Mouse (Mus musculus) lung, postnatal 36 days (tissue): ENCODE results near the gene Syt7.

ENCODE experiments used
- DNase-seq: peaks from one replicate; pipeline ENCODE4 v3.0.0; 2022; ENCODE audit warnings: mixed read lengths

Syt7 gene

GRCm38 (mm10) chr19:10461584-10461983 lies 72.7 kb downstream of the Syt7 start:
- DNase-seq = no peak

- no peak for DNase-seq
These were observed 75.5 kb downstream of the Syt7 start for GRCm38 (mm10) chr19:10464427-10464826.

GRCm38 (mm10) chr19:10469171-10469658 lies 80.3 kb downstream of the Syt7 start:
- peak; percentile 62 for DNase-seq

- DNase-seq = no peak
These were observed 84.1 kb downstream of the Syt7 start for GRCm38 (mm10) chr19:10472958-10473357.

GRCm38 (mm10) chr19:10473779-10474178 lies 84.9 kb downstream of the Syt7 start:
- no peak for DNase-seq

- no peak for DNase-seq
These were observed 90.7 kb downstream of the Syt7 start for GRCm38 (mm10) chr19:10479541-10479940.

GRCm38 (mm10) chr19:10482703-10483102 lies 93.8 kb downstream of the Syt7 start, which contains the start of gene Ppp1r32:
Gene Ppp1r32, minus strand, starts transcription at chr19:10482928.
- peak; percentile 39 for DNase-seq

GRCm38 (mm10) chr19:10486264-10486738 lies 97.4 kb downstream of the Syt7 start:
- DNase-seq = peak; percentile 80

GRCm38 (mm10) chr19:10495670-10496069 lies 106.8 kb downstream of the Syt7 start:
- DNase-seq = no peak

- no peak for DNase-seq
These were observed 108.1 kb downstream of the Syt7 start for GRCm38 (mm10) chr19:10496976-10497375.

- DNase-seq = no peak
These were observed 108.7 kb downstream of the Syt7 start for GRCm38 (mm10) chr19:10497512-10498160.

- no peak for DNase-seq
These were observed 111.7 kb downstream of the Syt7 start for GRCm38 (mm10) chr19:10500581-10500980.

GRCm38 (mm10) chr19:10502571-10502970 lies 113.7 kb downstream of the Syt7 start:
- peak; percentile 30 for DNase-seq
